Mouse (Mus musculus) adrenal gland, adult (tissue): ENCODE data around the gene Kars.

ENCODE experiments used
- DNase-seq, 2 experiments: peaks; one replicate each; pipeline ENCODE4 v3.0.0; 2022 to 2023; ENCODE audit warnings: low spot score in 1 of 2; ENCODE audit not compliant: inconsistent age in 2 of 2

The Kars gene

GRCm38 (mm10) chr8:112010997-112011815, at the start of gene Kars, which contains the start of gene Terf2ip:
Gene Kars, minus strand, starts transcription at chr8:112011323.
Gene Terf2ip, plus strand, starts transcription at chr8:112011398.
- DNase-seq = peak; percentile 95 to 98

GRCm38 (mm10) chr8:112054456-112054855, 43.3 kb upstream of the Kars start:
- DNase-seq = no peak

- DNase-seq = no peak
Measured at GRCm38 (mm10) chr8:112051537-112051936, 40.4 kb upstream of the Kars start.

- no peak for DNase-seq
Measured at GRCm38 (mm10) chr8:112049984-112050383, 38.9 kb upstream of the Kars start.

- no peak for DNase-seq
Measured at GRCm38 (mm10) chr8:112048293-112048692, 37.2 kb upstream of the Kars start.

- DNase-seq = peak; percentile 67 to 92
Measured at GRCm38 (mm10) chr8:112045896-112046295, 34.8 kb upstream of the Kars start.

GRCm38 (mm10) chr8:112045182-112045581, 34.1 kb upstream of the Kars start:
- no peak for DNase-seq

- DNase-seq = no peak
Measured at GRCm38 (mm10) chr8:112037521-112037920, 26.4 kb upstream of the Kars start.

- peak; percentile 27 to 77 for DNase-seq
Measured at GRCm38 (mm10) chr8:112034603-112035002, 23.5 kb upstream of the Kars start.

- DNase-seq = no peak
Measured at GRCm38 (mm10) chr8:112033071-112033470, 21.9 kb upstream of the Kars start.

- no peak for DNase-seq
Measured at GRCm38 (mm10) chr8:112030663-112031062, 19.5 kb upstream of the Kars start.

GRCm38 (mm10) chr8:112029455-112029854, 18.3 kb upstream of the Kars start:
- no peak for DNase-seq

- no peak for DNase-seq
Measured at GRCm38 (mm10) chr8:112014936-112015335, 3.8 kb upstream of the Kars start, which contains the start of gene Gm6793. Gene Gm6793, minus strand, starts transcription at chr8:112015036.

- peak; percentile 59 to 79 for DNase-seq
Measured at GRCm38 (mm10) chr8:112011816-112012242, 706 bp upstream of the Kars start.

- DNase-seq = no peak
Measured at GRCm38 (mm10) chr8:112009558-112009957, 1.6 kb downstream of the Kars start.

GRCm38 (mm10) chr8:112007669-112008068, 3.5 kb downstream of the Kars start:
- DNase-seq = no peak

GRCm38 (mm10) chr8:112005601-112006000, 5.5 kb downstream of the Kars start:
- DNase-seq = no peak

- DNase-seq = no peak
Measured at GRCm38 (mm10) chr8:112004754-112005153, 6.4 kb downstream of the Kars start.

- DNase-seq = no peak
Measured at GRCm38 (mm10) chr8:111992703-111993039, 18.5 kb downstream of the Kars start.

GRCm38 (mm10) chr8:111992013-111992702, 19.0 kb downstream of the Kars start, which contains the start of gene Adat1:
Gene Adat1, minus strand, starts transcription at chr8:111992302.
- peak; percentile 87 to 93 for DNase-seq

- no peak for DNase-seq
Measured at GRCm38 (mm10) chr8:111991278-111991677, 19.8 kb downstream of the Kars start.

- peak; percentile 70 to 90 for DNase-seq
Measured at GRCm38 (mm10) chr8:111989911-111990310, 21.2 kb downstream of the Kars start.
